Mouse (Mus musculus): ENCODE measurements at regions not wholly inside any gene's neighbourhood (a gene's known extent, or its start where the extent isn't known, plus 50 kb on each side); places are given as distances from the start of the nearest gene placed in this dataset.
"Not testable (repeated sequence)": the region's sequence is repeated elsewhere in the genome, so short reads cannot be mapped to it uniquely, and the experiment has no call there.

DNA sequence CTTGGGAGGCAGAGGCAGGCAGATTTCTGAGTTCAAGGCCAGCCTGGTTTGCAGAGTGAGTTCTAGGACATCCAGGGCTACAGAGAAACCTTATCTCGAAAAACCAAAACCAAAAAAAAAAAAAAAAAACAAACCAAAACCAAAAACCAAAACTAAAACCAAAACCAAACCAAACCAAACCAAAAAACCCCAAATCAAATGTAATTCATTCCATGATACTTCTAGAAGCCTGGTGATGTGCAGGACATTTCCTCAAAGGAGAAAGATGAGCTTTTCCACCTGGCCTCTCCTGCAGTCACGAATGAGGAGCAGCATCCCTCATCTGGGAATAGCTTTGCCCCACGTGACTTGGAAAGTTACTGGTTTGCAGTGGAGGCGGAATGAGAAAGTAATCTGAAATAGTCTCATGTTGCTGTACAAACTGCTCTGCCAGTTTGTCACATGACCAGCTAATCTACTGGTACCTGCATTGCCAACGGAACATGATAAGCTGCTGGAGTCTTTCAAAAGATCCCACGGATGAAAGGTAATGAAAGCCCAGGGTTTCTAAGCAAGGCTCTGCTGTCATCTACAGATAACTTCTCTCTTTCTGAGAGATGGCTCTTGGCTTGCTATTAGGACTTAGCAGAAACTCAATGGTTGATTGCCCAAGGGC lies 127.8 kb upstream of the Max start:
- peak; percentile 54 for DNase-seq (ENCODE audit: low read depth)

DNA sequence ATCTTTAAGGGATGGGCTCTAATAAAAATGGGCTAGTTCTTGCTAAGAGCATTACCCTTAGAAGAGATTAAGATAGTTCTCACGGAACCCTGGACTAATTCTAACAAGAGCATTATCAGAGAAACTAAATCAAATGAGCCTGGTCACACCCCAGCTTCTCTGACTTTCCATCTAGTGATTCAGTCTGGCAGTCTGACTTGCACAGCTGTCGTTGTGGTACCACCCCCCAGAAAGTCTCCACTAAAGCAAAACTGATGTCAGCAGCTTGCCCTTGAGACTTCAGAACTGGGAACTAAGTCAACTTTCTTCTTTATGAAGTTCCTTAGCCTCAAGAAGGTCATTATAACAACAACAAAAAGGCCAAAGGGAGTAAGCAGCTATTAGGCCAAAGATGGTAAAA lies 126.5 kb upstream of the Max start:
- no peak for DNase-seq (ENCODE audit: low read depth)

DNA sequence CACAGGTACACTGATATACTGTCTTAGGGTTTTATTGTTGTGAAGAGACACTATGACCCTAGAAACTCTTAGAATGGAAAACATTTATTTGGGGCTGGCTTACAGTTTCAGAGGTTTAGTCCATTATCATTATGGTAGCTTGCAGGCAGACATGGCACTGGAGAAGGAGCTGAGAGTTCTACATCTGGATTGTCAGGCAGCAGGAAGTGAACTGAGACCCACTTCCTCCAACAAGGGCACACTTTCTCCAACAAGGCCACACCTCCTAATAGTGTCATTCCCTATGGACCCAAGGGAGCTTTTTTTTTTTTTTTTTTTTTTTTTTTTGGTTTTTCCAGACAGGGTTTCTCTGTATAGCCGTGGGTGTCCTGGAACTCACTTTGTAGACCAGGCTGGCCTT lies 124.9 kb upstream of the Max start:
- not testable (repeated sequence) for DNase-seq (ENCODE audit: low read depth)

DNA sequence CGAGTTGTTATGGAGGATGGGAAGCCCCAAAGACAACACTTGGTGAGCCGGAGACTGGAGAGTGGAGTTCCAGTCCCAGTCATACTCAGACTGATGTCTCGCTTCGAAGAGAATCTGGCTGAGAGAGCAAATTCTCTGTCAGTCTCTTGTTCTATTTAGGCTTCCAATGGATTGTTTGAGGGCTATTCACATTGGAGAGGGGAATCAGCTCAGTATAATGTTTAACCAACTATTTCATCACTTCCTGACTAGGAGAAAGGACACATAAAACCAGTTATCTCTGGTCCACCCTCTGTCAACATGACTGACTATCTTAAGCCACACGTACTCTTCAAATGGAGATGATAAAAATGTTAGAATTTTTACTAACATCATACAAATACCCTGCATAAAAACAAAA lies 123.9 kb upstream of the Max start:
- DNase-seq (ENCODE audit: low read depth): no peak

DNA sequence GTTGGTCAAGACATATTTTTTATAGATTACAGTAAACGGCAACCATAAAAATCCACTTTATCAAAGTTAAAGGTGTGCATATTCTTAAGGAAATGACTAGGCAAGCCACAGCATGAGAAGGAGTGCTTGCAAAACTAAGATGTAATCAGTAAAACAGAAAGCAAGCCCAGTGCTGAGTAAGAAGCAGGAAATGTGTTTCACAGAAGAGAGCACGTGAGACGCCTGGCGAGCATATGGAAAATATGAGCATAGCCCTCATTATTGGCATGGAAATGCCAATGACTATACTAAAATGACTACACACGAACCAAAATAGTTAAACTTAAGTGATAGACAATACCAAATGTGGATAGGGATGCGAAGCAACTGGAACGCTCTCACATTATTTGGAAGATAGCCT lies 123.2 kb upstream of the Max start:
- DNase-seq (ENCODE audit: low read depth): peak; percentile 90

DNA sequence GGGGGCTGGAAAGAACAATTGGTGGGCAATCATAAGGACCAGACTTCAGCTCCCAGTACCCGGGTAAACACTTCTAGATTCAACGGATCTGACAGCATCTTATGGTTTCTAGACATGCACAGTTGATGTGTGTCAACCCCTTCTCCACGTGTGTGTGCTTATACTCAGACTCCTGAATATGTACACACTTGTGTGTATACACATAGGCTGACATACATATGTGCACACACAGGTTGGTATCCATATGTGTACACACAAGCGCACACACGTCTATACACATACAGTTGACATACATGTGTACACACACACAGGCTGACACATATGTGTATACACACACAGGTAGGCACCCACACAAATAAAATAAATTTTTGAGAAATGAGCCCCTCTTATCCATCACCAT lies 122.7 kb upstream of the Max start:
- DNase-seq (ENCODE audit: low read depth): no peak

DNA sequence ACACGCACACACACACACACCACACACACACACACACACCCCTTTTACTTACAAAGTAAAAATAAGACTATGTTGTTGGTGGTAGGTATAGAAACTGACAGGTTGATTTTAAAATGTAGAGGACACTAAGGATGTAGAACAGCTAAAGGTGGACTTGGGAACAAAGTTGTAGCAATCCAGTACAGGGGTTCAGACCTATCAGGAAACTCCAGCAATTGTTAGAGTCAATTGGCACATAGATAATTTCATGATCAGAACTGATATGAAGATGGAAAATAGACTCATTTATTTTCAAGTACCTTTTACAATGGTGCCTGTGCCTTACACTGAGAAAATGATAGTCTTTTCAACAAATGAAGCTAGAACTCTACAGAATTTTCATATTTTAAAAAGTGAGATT lies 122.3 kb upstream of the Max start:
- peak; percentile 39 for DNase-seq (ENCODE audit: low read depth)

DNA sequence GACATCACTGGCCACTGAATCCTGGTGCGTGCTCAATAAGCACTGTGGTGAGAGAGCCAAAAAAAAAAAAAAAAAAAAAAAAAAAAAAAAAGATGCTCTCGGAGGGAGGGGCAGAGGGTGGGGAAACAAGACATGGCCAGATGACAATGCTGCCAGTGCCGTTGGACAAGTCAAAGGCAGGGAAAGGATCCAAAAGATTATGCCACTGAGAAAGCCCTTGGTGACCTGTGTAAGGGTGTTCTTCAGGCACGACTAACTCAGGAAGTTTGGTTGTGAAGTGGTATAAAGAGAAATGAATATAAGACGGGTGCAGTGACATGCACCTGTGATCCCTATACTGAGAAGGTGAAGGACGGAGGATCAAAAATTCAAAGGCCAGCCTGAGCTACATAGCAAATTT lies 121.8 kb upstream of the Max start:
- DNase-seq (ENCODE audit: low read depth): peak; percentile 37

DNA sequence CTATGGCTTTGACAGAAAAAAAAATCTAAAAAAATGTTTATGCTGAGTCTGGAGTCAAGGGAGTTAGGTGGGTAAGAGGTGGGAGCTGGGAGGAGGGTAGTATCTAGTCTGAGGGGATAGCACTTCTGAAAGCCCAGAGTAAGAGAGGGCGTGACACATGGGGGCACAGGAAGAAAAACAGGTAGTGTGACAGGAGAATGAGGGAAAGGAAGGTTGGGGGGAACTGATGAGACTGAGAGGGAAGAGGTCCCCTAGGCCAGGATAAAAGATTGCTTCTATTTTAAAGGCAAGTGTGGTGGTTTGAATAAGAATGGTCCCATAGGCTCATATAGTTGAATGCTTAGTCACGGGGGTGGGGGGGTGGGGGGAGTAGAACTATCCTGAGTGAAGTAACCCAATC lies 119.8 kb upstream of the Max start:
- DNase-seq (ENCODE audit: low read depth): no peak

DNA sequence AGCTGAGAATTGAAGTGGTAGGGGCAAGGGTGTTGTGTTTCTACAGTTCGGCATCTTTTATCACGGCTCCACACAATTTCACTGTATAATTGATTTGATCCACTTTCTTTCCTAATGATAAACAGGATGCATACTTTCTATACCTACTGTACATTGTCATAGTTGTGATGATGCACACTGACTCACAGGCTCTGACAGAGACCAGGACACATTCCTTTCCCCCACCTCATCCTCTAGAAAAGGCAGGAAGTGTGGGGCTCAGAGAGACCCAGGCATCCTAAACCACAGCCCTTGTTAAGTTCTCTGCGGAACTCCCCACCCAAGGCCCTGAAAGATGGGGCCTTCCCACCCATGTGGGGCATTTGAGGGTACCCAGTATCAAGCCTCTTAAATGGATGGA lies 117.5 kb upstream of the Max start:
- no peak for DNase-seq (ENCODE audit: low read depth)

DNA sequence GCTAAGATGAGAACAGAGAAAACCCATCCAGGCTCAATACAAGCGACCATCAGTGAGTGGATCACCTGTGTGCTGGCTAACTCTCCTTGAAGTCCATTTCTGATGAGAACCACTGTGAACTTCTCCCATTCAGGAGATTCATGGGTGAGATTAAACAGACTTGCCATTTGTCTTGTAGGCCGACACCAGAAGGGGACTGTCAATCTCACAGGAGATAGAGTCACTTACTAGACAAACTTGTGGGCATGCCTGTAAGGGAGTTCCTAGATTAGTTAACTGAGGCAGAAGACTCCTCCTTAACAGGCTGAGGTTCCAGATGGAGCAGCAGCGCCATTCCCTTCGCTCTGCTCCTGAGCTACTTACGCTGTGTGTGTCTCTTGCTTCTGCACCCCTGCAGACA lies 114.7 kb upstream of the Max start:
- no peak for DNase-seq (ENCODE audit: low read depth)

DNA sequence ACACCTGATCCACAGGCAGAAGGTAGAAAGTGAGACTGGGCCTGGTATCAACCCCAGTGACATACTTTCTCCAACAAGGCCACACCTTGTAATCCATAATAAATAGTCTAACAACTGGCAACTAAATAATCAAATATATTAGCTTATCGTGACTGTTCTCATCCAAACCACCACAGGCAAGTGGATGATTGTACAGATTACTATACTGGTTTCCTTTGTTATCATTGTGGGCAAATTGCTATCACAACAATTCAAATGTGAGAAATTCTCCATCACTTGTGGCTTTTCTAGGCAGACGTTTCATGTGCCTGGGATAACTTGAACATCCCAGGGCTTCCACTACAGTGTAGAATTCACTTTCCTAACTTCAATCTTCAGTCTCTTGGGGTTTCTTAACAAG lies 112.6 kb upstream of the Max start:
- DNase-seq (ENCODE audit: low read depth): no peak

DNA sequence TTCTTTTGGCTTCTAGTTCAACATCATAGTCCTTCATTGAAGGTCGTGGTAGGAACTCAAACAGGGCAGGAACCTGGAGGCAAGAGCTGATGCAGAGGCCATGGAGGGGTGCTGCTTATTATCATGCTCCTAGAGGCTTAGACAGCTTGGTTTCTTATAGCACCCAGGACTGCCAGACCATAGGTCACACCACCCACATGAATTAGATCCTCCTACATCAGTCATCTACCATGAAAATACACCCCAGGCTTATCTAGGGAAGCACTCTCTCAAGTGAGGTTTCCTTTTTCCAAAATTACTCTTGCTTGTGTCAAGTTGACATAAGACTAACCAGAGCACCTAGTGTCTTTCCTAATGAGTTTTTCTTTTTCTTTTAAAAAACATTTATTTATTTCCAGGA lies 109.7 kb upstream of the Max start:
- DNase-seq (ENCODE audit: low read depth): no peak

DNA sequence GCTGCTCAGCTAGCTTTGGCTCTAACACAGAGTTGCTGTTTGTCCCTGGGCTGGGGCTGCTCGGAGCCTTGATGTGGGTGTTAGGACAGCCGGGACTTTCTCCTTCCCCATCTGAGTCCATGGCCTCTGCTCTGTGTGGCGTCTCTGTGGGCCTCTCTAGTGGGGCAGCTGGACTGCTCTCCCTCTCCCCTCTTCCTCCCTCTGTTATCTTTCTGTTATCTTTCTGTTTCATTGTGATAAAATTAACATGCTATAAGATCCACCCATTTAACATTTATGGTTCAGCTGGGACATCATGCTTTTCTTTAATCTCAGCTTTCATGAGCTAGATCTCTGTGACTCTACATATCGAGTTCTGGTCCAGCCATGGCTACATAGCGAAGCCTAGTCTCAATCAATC lies 105.9 kb upstream of the Max start:
- DNase-seq (ENCODE audit: low read depth): no peak

DNA sequence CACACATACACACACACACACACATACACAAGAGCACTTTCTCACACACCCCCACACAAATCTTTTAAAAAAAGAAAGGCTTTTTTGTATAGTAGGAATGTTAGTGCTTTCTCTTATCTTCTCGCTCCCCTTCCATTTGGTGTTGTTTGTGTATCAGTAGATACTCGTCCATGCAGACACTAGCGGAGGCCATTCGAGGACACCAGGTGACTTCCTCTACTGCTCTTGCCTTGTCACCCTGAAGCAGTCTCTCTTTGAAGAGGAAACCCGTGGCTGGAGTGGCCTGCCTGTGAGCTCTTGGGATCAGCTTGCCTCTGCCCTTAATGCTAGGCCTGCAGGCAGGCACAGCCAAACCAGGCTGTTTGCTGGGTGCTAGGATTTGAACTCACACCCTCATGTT lies 105.1 kb upstream of the Max start:
- no peak for DNase-seq (ENCODE audit: low read depth)

DNA sequence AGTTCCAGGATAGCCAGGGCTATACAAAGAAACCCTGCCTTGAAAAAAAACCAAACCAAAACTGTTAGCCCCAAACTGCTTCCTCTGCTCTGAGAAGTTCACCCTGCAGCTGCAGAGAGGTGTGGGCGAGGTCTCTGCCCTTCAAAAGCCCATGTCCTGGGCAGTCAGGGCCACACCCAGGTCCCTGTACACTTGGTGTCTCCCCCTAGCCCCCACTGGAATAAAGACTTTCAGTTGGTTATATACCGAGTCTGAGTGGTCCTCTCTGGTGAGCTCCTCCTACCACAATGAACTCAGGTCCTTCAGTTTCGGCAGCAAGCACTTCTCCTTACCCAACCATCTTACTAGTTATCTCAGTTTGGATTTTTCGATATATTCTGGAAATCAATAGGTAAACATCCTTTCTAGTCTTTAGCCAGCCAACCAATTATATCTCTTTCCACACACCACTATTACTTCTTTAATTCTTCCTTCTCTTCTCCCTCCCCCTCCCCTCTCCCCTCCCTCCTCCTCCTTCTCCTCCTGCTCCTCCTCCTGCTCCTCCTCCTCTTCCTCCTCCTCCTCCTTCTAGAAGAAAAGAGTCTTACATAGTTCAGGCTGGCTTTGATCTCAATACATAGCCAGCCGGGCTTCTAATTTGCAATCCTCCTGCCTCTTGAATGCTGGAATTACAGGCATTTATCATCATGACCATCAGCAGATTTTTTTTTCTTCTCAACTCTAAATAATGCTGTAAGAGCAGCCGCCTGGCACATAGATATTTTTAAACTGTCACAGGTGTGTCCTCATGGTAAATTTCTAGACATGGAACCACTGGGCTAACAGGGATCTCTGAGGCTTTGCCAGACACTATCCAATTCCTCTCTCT lies 103.9 kb upstream of the Max start:
- no peak for DNase-seq (ENCODE audit: low read depth)

DNA sequence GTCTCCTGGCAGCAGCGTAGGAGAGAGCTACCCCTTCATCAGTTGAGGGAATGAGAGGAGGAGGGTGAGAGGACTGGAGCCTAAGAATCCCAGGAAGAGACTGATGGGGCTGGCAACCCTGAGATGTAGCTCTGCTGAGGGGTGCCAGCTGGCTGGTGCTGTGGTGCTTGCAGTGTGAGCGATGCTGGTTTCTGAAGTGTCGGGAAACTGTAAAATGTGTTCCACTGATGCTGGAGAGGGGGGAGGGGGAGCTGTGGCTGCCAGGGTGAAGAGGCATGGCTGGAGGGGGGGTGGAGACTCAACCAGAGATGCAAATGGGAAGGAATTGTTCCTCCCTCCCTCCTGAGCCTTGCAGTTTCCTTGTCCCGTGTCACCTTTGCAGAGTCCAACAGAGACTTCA lies 102.0 kb upstream of the Max start:
- DNase-seq (ENCODE audit: low read depth): no peak

DNA sequence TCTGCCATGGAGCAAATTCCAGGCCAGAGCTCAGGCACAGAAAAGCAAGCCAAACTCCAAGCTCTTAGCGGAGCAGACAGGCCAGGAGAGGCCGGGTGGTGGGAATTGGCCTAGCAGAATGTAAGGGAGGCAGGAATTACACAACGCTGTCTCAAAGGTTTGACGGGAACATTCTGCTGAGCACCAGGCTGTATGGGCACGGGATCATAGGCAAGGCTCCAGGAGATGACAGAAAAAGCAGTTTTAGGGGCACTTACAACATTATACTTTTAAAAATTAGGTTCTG lies 99.5 kb upstream of the Max start:
- DNase-seq (ENCODE audit: low read depth): no peak

DNA sequence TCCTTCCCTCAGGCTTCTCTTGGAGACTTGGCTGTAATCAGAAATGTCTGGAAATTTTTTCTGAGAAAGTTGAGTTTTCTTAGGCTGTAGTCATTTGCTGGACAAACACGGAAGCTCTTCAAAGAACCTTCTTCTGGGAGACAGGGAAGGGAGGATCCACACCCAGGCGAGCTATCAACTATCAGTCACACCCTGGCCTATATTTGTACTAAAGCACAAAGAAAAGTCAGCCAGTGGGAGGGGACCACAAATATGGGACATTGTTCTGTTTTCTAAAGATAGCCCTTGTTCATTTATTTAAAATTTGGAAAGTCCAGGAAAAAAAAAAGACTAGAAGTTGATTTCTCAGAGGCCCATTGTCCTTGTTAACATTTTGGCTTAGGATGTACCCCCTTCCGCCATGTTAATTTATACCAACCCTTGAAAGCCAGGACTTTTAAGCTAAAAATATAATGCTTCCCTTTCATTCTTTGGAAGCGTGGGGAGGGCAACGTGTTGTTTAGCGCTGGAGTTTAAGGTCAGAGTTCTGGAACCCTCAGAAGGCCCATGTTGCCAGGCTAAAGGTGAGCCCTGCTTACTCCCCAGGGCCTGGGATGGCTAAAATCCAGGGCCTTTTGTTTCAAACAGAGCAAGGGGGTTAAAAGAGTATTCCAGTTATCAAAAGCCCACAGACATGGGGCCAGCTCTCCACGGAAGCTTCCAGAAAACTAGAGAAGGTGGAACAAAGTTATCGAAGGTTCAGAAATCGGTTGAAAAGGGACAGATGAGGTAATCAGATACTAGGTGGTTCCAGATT lies 99.0 kb upstream of the Max start:
- no peak for DNase-seq (ENCODE audit: low read depth)

DNA sequence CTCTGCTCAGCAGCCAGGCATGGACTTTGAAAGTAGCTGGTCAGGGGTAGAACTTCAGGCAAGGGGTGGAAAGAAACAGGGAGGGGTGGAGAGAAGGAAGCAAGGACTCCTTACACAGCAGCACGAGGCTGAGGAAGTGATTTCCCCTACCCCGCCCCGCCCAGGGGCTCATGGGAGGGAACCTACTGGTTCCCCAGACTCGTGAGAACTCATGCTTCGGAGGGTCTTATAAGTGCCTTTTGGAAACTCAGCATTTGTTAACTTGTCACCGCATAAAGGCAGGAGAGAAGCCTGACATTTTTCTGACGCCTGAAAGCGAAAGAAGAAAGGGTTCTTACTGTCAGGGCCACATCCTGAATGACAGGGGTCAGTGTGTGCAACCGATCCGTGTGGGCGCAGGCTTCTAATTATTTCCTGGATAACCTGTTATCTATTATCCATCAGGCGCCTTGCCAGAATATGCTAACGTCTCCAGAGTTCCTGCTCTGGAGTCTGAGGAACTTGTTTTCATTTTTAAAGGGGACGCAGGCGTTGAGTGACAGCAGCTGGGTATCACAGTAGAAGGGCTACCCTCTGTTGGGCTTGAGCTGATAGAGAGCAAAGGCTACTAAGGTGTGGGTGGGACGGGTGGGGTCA lies 98.2 kb upstream of the Max start:
- DNase-seq (ENCODE audit: low read depth): peak; percentile 76

DNA sequence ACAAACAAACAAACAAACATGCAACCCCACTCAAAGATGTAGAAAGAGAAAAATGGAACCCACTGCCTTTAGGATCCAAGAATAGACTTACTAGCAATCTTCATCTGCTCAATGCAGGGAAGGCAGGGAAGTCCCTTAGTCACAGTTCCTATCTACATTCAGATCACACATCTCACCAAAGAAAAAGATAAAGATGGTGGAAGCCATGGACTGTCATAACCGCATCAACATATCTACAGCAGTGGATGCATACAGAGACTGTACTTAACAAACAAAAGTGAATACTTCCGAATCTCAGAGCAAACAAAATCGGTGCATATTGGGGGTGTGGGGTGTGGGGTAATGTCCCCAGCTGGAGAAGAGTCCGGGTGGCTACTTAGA lies 97.7 kb upstream of the Max start:
- peak; percentile 56 for DNase-seq (ENCODE audit: low read depth)

DNA sequence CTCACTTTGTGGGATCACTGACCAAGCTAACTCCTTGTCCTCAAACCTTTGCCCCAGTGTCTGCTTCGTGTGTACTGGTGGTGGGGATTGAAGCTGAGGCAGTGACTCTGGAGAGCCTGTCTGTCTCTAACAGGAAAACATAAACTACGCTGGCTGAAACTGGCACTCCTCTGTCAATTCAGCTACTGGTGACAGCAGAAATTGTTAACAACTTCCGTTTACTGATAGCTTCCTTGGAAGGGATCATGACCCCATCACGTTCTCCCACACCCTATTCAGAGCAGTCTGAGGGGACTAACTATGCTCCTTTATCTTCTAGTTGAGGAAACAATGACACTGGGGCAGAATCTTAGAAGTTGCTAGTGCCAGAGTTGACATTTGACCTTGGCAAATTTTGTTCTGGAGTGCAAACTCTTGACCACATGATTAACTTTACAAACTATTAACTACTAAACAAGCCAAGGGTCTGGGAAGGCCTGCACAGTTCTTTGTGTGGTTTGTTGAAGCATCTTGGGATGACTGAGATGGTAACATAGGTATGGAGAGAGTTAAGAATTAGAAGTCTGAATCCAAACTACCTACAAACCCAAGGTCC lies 96.7 kb upstream of the Max start:
- DNase-seq (ENCODE audit: low read depth): no peak
